Mouse (Mus musculus) testis, adult 2 months (tissue): ENCODE data around the gene Fam171a2. TPM values are rescaled to one million over a fixed set of nuclear protein-coding genes. Genes with fewer than 3 reads are reported as not detected.

ENCODE experiments used
- H3K27ac ChIP-seq: fragments of 200-500 bp; 2 replicates; pipeline ENCODE4 v1.5.1; 2012; ENCODE audit warnings: low read depth, low read length; ENCODE audit not compliant: control insufficient read depth, insufficient read depth
- H3K27me3 ChIP-seq: fragments of 200-500 bp; 2 replicates; pipeline ENCODE4 v1.6.1; 2012; ENCODE audit warnings: mild to moderate bottlenecking, low read length, moderate library complexity; ENCODE audit not compliant: control insufficient read depth, insufficient read depth
- H3K36me3 ChIP-seq: fragments of 200-500 bp; 2 replicates; pipeline ENCODE4 v1.6.1; 2012; ENCODE audit warnings: mild to moderate bottlenecking, low read length; ENCODE audit not compliant: control insufficient read depth, insufficient read depth
- H3K4me1 ChIP-seq: fragments of 200-500 bp; 2 replicates; pipeline ENCODE4 v1.6.1; 2012; ENCODE audit warnings: low read length; ENCODE audit not compliant: control insufficient read depth, insufficient read depth
- H3K4me3 ChIP-seq: fragments of 200-500 bp; 2 replicates; pipeline ENCODE4 v1.5.1; 2012; ENCODE audit warnings: low read depth, mild to moderate bottlenecking, low read length, moderate library complexity, mixed read lengths; ENCODE audit not compliant: control insufficient read depth
- CTCF ChIP-seq: fragments of 200-500 bp; IDR thresholded peaks from 2 replicates; pipeline ENCODE4 v1.5.1; 2012; ENCODE audit warnings: low read depth, mild to moderate bottlenecking, inconsistent platforms, low read length, moderate library complexity; ENCODE audit not compliant: control insufficient read depth, insufficient read depth, insufficient replicate concordance
- POLR2A ChIP-seq: fragments of 200-500 bp; IDR thresholded peaks from 2 replicates; pipeline ENCODE4 v1.6.1; 2012; ENCODE audit warnings: low read depth, mild to moderate bottlenecking, inconsistent platforms, low read length, moderate library complexity; ENCODE audit not compliant: control insufficient read depth
- polyA plus RNA-seq: library from polyadenylated mRNA; depleted of rRNA; stranded (reverse); fragments of >200 nt; gene quantifications from 2 replicates; pipeline ENCODE4 v1.2.3, GENCODE M21; 2012

The Fam171a2 gene
- polyA plus RNA-seq, 1 experiment, result 0.88 TPM

DNA sequence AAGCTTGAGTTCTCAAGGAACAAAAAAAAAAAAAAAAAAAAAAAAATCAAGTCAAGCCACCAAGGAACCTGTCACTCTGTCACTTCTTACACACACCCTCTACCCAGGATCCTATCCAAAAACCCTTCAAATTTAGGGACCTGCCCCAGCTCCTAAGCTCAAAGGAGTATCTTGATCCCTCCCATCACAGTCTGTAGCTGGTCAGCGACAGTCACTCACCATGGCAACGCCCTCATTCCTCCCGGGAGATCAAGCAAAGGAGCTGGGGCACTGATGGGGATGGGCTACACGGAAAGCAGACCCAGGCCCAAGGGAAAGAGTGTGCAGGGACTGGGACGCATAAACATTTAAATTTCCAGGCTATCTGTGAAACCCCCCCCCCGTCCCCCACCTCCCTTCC is 2.7 kb downstream of the Fam171a2 start:
- no peaks in the 10 kb centered on the region for H3K36me3 ChIP-seq
- no peaks in the 10 kb centered on the region for H3K27me3 ChIP-seq
- TF ChIP-seq CTCF, result no peak
- TF ChIP-seq POLR2A, result no peak
- H3K27ac ChIP-seq, result no peak overlapping the region
- no peak overlapping the region for H3K4me3 ChIP-seq
- H3K4me1 ChIP-seq, result peaks cover 16% of the 10 kb centered on the region

DNA sequence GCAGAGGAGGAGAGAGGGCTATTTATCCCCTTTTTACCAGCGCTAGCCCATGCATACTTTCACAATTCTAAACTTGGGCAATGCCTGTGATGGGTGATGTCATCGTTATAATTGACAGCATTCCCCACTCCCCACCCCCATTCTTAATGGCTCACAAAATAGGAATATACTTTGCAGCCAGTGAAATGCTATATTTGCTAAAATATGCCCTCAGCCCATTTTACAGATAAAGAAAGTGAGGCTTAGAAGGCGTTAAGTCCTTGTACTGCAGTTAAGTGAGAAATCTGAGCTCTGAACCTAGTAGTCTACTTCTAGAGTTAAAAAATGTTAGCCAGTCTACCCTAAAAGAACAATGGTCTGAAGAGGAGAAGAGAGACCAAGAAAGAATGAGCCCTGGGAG is 3.2 kb downstream of the Fam171a2 start:
- Histone ChIP-seq H3K27me3 (no peaks in the 10 kb centered on the region), H3K36me3 (no peaks in the 10 kb centered on the region), H3K4me3 (no peak overlapping the region), H3K27ac (no peak overlapping the region), H3K4me1 (peaks cover 16% of the 10 kb centered on the region)
- TF ChIP-seq POLR2A (no peak), CTCF (no peak)

GRCm38 (mm10) chr11:102443740-102444139 is 3.7 kb downstream of the Fam171a2 start:
- H3K27ac ChIP-seq, result no peak overlapping the region
- peaks cover 17% of the 10 kb centered on the region for H3K4me1 ChIP-seq
- TF ChIP-seq POLR2A (no peak), CTCF (no peak)
- H3K4me3 ChIP-seq, result no peak overlapping the region
- H3K27me3 ChIP-seq, result no peaks in the 10 kb centered on the region
- no peaks in the 10 kb centered on the region for H3K36me3 ChIP-seq

DNA sequence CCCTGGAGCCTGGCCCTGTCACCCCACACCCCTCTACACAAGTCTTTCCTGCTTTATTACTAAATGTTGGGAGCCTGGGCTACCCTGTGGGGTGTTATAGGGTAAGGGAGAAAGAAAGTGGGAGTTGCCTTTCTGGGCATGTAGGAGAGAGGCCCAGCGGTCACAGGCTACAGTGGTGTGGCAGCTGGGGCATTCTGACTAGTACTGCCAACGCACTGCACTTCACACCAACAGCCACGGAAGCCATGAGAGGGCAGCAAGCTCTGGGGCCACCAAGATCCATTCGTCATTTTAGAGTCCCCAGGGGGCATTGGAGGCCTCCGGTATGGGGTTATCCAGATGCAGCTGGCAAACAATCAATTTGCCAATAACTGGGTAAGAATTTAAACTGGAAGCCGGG is 5.4 kb downstream of the Fam171a2 start:
- Histone ChIP-seq H3K36me3 (no peaks in the 10 kb centered on the region), H3K27me3 (no peaks in the 10 kb centered on the region), H3K4me1 (peaks cover 22% of the 10 kb centered on the region), H3K4me3 (no peak overlapping the region), H3K27ac (no peak overlapping the region)
- TF ChIP-seq POLR2A (no peak), CTCF (no peak)

DNA sequence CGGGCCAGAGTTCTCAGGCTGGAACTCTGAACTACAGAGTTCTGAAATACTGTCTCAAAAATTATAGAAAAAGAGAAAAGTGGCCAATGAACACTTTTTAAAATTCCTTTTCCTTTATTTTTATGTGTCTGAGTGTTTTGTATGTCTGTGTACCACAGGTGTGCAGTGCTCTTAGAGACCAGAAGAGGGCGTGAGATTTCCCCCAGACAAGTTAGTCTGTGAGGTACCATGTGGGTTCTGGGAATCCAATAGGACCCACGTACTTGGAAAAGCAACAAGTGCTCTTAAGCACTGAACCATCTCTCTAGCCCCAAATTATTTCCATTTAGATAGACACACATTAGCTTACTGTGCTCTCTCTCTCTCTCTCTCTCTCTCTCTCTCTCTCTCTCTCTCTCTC is 6.0 kb downstream of the Fam171a2 start:
- H3K4me3 ChIP-seq, result no peak overlapping the region
- peaks cover 18% of the 10 kb centered on the region for H3K4me1 ChIP-seq
- no peak overlapping the region for H3K27ac ChIP-seq
- H3K27me3 ChIP-seq, result no peaks in the 10 kb centered on the region
- no peaks in the 10 kb centered on the region for H3K36me3 ChIP-seq
- TF ChIP-seq CTCF (no peak), POLR2A (no peak)

GRCm38 (mm10) chr11:102440255-102440654 is 7.2 kb downstream of the Fam171a2 start:
- H3K36me3 ChIP-seq, result no peaks in the 10 kb centered on the region
- peaks cover 16% of the 10 kb centered on the region for H3K4me1 ChIP-seq
- TF ChIP-seq CTCF (no peak), POLR2A (no peak)
- H3K27me3 ChIP-seq, result no peaks in the 10 kb centered on the region
- H3K4me3 ChIP-seq, result no peak overlapping the region
- H3K27ac ChIP-seq, result no peak overlapping the region

GRCm38 (mm10) chr11:102439093-102440082 is 8.1 kb downstream of the Fam171a2 start:
- H3K27me3 ChIP-seq, result no peaks in the 10 kb centered on the region
- TF ChIP-seq CTCF (no peak), POLR2A (no peak)
- no peak overlapping the region for H3K4me3 ChIP-seq
- no peaks in the 10 kb centered on the region for H3K36me3 ChIP-seq
- H3K4me1 ChIP-seq, result peaks cover 16% of the 10 kb centered on the region
- no peak overlapping the region for H3K27ac ChIP-seq
